Mouse (Mus musculus) regulatory T cell (primary cell): ENCODE results near the gene Gm17428.
"Not testable (repeated sequence)": the region's sequence is repeated elsewhere in the genome, so short reads cannot be mapped to it uniquely, and the experiment has no call there.

Experiments used
- in situ Hi-C: fragments of 300-600 bp; cut with MboI, MseI; formaldehyde crosslinking; loops from one replicate; pipeline ENCODE4 v1.15.1; 2025; ENCODE audit warnings: high pct_unique_total_duplicates

The Gm17428 gene

DNA sequence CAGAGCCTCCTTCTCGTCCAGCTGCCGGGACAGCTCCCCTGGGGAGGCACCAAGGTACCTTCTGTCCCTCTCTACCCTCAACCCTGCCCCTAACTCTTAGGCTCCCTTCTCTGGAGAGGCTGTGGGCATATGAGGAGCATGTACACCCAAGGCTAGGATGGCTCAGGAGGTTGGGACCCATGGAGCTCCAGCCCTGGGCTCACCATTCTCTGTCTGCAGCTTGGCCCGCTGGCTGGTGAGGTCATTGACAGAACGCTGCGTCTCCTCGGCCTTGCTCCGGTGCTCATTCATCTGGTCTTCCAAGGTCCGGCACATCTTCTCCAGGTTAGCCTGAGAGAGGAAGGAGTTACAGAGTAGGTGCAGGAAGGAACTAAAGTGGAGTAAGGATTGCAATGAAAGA, 1.9 kb downstream of the Gm17428 start:
- in situ Hi-C loops: loop anchor here (10.0 kb wide), 1 partner anchor 1376 kb away; no protein-coding TSS in a partner anchor

DNA sequence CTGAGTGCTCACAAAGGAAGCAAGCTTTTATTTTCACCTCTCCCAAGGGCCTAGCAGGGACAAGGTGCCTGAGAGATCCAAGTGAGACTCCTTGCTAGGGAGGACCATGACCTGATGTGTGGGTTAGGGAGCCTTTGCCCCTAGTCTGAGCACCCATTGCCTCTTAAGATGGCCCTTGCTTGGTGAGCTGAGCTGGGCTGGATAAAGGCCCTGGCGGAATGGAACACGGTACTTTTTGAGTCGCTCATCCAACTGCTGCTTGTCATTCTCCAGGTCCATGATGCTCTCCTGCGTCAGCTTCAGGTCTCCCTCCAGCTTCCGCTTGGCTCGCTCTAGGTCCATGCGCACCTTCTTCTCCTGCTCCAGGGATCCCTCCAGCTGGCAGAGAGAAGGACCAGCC, 5.2 kb downstream of the Gm17428 start:
- in situ Hi-C loops: no loop called here

GRCm38 (mm10) chr14:54988350-54988874, 11.7 kb downstream of the Gm17428 start:
- in situ Hi-C loops: not testable (repeated sequence)

GRCm38 (mm10) chr14:54988882-54989281, 12.1 kb downstream of the Gm17428 start:
- in situ Hi-C loops: no loop called here

DNA sequence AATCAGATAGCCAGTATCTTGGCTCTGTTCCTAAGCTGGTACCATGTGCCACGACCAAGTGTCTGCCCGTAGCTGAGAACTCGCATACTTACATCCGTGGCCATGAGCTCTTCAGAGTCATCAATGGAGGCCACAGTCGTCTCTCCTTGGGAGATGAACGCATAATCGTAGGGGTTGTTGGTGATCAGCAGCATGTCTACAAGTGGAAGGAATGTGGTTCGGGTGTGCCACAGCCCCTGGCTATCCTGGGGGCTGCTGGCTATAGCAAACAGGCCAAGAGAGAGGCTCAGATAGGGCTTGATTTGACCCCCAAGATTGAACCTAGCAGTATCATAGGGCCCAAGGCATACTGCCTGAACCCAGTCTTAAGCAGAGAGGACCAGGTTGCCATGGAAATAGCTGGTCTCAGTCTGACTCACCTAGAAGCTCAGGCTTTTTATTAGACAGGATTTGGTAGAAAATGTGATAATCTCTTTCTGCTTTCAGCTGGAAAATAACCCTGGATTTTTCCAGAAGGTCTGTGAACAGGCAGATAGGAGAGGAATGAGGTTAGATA, 13.2 kb downstream of the Gm17428 start:
- in situ Hi-C loops: no loop called here

DNA sequence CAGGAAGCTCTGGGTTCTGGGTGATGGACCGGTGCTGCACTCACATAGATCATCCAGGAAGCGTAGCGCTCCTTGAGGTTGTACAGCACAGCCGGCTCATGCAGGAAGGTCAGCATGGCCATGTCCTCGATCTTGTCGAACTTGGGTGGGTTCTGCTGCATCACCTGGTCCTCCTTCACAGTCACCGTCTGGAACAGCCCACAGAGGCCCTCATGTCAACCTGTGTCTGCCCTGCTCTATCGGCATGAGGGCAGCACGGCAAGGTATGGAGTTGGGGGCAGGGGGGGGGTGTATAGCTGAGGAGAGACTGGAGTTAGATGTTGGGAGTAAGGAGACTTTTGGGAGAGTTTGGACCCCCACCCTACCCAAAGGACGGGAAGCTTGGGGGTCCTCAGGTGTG, 15.5 kb downstream of the Gm17428 start:
- in situ Hi-C loops: no loop called here

DNA sequence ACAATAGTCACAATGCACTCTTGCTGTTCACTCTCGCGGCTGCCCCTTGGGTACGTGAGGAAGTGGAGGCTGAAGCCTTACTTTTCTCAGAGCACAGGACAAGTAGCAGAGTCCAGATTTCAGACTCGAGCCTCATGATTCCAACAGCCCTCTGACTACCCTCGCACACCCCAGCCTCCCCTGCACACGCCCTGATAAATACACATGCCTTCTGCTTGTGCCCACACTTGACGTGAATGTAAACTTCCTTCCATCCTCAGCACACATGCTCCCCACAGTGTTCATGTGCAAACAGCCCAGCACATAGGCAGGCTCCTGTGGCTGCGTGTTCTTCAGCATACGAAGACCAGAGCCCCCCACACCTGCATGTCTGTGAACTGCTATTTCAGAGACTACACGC, 16.9 kb downstream of the Gm17428 start:
- in situ Hi-C loops: no loop called here

- in situ Hi-C loops: no loop called here
Measured at GRCm38 (mm10) chr14:54994136-54994868, 17.6 kb downstream of the Gm17428 start, which contains the start of gene Myh7. TSS of gene Myh7 (minus strand) at chr14:54994626.

GRCm38 (mm10) chr14:54994869-54995186, 18.1 kb downstream of the Gm17428 start:
- in situ Hi-C loops: no loop called here

DNA sequence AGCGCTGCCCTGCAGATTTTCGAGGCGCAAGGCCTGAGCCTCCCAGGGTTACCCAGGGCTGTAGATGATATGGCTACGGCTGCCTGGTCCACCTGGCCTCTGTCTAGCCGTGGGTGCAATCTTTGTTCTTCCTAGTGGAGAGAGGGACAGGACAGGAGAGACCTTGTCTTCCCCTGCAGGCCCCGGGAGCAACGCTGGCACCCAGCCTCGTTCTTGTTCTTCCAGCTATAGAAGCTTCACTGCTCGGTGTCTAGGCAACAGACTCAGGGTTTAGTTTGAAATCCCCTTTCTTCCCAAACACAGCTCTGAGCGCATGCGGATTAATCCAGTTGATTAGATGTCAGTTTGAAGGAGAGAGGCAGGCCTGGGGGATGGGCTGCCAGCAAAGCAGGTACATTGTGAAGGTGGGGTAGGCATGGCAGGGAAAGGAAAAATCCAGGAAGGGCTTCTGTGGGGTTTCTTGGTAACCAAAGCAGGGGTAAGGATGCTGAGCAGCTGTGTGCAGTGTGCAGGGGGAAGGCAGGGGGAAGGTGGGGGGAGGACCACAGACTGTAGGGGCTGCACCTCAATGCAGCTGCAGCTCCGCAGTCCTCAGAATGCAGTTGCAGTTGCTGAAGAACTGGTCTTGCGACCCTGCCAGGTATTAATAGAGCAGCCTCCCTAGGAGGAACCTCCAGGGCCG, 18.9 kb downstream of the Gm17428 start:
- in situ Hi-C loops: no loop called here

- in situ Hi-C loops: no loop called here
Measured at GRCm38 (mm10) chr14:54996793-54997192, 20.1 kb downstream of the Gm17428 start.

- in situ Hi-C loops: no loop called here
Measured at GRCm38 (mm10) chr14:54997297-54997696, 20.6 kb downstream of the Gm17428 start.

DNA sequence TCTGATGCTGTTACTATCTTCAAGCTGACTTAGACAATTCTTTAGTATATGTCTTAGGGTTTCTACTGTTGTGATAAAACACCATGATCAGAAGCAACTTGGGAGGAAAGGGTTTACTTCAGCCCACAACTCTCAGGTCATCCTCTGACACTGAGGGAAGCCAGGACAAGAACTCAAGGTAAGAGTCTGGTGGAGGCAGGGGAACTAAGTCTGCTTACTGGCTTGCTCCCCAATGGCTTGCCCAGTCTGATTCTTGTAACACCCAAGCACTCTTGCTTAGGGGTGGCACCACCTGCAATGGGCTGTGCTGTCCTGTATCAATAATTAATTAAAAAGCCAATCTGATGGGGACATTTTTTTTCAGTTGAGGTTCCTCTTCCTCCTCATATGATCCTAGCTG, 21.9 kb downstream of the Gm17428 start:
- in situ Hi-C loops: no loop called here

DNA sequence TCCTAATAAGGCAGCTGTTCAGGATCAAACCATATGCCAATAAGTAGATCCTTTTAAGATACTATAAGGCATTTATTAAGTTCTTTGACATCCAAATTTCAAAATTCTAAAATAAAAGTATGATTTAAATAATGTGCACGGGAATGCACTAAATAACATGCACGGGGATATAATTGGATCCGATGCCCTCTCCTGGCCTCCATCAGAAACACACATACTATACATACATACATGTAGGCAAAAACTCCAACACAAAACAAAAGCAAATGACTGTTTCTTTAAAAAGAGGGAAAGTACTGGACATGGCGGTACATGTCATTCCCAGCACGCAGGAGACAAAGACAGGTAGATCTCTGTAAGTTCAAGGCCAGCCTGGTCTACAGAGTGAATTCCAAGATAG, 23.1 kb downstream of the Gm17428 start:
- in situ Hi-C loops: not testable (repeated sequence)

DNA sequence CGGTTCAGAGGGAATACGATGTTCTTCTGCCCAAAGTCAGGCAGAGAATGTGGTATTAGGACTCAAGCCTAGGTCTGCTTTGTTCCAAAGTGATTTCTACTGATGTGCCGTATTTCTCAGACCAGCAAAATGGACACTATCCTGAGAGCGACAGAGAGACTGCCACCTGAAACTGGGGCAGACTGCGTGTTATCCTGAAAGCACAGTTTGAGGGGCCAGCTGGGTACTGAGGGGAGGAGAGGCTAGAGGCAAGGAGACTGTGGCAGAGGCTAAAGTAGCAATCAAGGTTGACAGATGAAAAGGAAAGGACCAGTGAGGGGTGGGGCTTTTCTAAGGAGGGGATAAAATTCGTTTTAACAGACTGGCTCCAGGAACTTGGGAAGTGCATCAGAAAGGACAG, 24.1 kb downstream of the Gm17428 start:
- in situ Hi-C loops: no loop called here

DNA sequence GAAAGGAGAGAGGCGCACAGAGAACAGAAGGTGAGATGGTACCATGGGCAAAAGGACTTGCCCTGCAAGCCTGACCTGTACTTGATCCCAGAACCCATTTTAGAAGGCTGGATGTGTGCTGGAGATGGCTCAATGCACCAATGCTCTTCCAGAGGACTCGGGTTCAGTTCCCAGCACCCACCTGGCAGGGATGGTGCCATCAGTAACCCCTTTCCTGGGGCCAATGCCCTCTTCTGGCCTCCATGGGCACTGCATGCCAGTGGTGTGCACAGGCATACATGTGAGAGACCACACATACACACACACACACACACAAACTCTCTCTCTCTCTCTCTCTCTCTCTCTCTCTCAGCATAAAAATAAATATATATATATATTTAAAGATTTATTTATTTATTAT, 24.7 kb downstream of the Gm17428 start:
- in situ Hi-C loops: no loop called here

DNA sequence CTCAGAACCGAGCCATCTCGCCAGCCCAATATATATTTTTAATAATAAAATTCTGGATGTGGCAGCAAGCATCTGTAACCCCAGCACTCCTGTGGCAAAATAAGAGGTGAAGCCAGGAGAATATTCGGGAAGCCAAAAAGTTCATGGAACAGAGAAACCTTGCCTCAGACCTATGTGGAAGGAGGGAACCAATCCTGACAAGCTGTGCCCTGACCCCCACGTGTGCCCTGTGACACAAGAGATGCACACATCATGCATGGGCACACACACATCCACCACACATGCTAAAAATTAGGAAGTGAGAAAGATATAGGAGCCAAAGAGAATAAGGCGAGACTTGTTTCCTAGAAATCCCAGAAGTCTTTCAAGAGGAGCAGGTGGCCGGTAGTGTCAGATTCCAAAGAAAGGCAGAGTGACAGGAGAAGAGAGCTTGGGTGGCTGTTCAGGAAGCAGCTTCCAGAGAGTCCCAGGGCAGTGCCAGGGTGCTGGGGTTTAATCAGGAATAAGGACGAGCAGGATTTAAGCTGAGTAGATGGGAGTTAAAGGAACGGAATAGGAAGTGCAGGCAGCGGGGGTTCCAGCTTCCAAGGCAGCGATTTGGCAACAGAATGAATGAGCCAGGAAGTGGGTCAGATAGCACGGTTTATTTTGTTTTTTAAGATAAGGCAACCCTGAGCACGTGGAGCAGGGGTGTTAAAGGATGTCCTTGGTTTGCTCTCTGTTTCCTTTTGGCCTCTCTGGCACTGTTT, 25.4 kb downstream of the Gm17428 start:
- in situ Hi-C loops: no loop called here

DNA sequence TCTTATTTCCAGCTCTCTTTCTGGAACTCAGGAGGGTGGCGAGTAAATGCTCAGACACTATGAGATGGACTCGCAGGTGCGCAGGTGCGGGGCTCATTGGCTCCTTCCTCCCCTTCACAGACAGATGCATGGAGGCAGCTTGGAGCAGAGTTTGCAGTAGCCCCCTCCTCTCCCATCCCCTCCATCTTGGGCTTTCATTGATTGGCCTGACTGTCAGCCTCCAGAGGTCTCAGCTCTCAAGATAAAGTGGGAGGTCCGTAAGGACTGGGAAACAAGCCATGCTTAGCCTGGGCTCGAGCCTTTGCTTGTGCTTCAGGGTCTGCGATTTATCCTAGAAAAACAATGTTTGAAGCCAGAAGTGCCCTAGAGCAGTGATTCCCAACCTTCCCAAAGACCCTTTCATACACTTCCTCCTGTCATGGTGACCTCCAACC, 26.0 kb downstream of the Gm17428 start:
- in situ Hi-C loops: no loop called here

DNA sequence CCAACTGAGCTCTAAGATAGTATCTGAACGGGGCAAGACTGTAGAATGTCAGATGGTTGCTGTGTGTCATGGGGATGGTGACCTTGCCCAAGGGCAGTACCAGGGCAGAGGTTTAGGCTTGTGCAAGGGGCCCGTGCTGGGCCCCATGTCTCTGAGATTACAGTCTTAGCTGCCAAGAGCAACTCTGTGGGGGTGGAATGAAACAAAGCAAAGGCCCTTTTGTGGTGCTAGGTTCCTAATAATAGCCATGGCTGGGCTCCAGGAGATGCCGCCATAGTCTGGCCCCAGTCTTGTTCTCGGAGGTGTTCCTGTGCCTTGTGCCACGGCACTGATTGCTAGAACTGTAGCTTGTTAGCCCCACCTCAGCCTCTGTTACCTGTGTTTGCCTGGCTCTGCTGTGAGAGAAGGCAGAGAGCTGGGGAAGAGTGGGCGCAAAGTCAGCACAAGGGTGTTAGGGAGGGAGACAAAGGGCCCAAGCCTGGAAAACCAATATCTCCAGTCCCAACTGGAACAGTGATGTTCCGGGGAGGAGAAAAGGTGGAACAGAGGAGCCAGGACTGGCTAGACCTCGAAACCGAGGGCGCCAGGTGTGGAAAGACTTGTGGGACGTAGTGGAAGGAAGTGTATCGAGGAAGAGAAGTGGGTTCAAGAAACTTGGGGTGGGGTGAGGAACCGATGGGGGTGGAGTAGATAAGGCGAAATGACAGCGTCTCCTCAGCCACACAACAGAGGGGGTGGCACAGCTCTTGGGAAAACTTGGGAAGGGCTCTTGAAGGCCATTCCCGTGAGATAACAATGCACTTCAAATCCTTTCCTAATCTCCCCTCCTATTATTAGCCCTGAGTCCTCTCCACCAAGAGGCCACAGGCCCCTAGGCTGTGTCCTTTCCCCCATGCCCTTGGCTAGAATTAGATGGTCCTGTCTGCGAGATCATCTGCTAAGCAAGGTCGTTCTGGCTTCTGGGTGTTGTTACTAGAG, 27.4 kb downstream of the Gm17428 start:
- in situ Hi-C loops: no loop called here

- in situ Hi-C loops: no loop called here
Measured at GRCm38 (mm10) chr14:55005506-55005905, 28.8 kb downstream of the Gm17428 start.

DNA sequence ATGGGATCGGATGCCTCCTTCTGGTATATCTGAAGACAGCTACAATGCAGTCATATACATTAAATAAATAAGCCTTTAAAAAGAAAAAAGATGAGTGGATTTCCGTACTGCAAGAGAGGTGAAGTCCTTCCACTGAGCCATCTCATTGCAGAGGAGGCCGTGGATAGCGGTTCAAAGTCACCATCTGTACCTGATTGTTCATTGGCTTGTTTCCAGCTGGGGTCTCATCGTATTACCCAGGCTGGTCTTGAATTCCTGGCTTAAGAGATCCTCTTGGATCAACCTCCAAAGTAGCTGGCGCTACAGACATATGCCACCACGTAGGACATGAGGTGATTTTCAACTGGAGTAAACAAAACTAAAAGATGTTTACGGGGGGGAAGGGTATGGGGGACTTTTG, 29.2 kb downstream of the Gm17428 start:
- in situ Hi-C loops: no loop called here
